Mouse (Mus musculus) mouse trophoblast stem cell (cell line): Measurements from ENCODE around the gene Gsto2.

ENCODE experiments used
- in situ Hi-C, 2 experiments: fragments of 300-500 bp; cut with MseI, MboI; formaldehyde crosslinking; loops; 2 replicates in 1 of 2; 3 replicates in 1 of 2; pipeline ENCODE4 v1.15.1; 2025

Gsto2 gene

GRCm38 (mm10) chr19:47857957-47858942 is 7.1 kb upstream of the Gsto2 start:
- in situ Hi-C loops, result no loop called here

- in situ Hi-C loops, result no loop called here
Measured at GRCm38 (mm10) chr19:47859180-47859579, 6.2 kb upstream of the Gsto2 start.

GRCm38 (mm10) chr19:47862581-47862980 is 2.8 kb upstream of the Gsto2 start:
- in situ Hi-C loops, result no loop called here

GRCm38 (mm10) chr19:47864051-47864450 is 1.3 kb upstream of the Gsto2 start:
- in situ Hi-C loops, result no loop called here

GRCm38 (mm10) chr19:47864721-47865120 is 613 bp upstream of the Gsto2 start:
- in situ Hi-C loops, result no loop called here

- in situ Hi-C loops, result no loop called here
Measured at GRCm38 (mm10) chr19:47867628-47868175, 2.4 kb downstream of the Gsto2 start.

- in situ Hi-C loops, result no loop called here
Measured at GRCm38 (mm10) chr19:47868951-47869350, 3.6 kb downstream of the Gsto2 start.

GRCm38 (mm10) chr19:47869516-47869915 is 4.2 kb downstream of the Gsto2 start:
- in situ Hi-C loops, result no loop called here

- in situ Hi-C loops, result no loop called here
Measured at GRCm38 (mm10) chr19:47870102-47870666, 4.8 kb downstream of the Gsto2 start.

- in situ Hi-C loops, result no loop called here
Measured at GRCm38 (mm10) chr19:47871515-47871914, 6.2 kb downstream of the Gsto2 start.

GRCm38 (mm10) chr19:47876252-47876651 is 10.9 kb downstream of the Gsto2 start:
- in situ Hi-C loops, result no loop called here

- in situ Hi-C loops, result loop anchor here (5.0 kb wide), 2 partner anchors 46 to 51 kb away; no protein-coding TSS in a partner anchor
Measured at GRCm38 (mm10) chr19:47881538-47881937, 16.2 kb downstream of the Gsto2 start.

- in situ Hi-C loops, result loop anchor here (5.0 kb wide), 2 partner anchors 45 to 50 kb away; no protein-coding TSS in a partner anchor
Measured at GRCm38 (mm10) chr19:47882151-47882881, 17.0 kb downstream of the Gsto2 start.

- in situ Hi-C loops, result loop anchor here (5.0 kb wide), 2 partner anchors 44 to 49 kb away; no protein-coding TSS in a partner anchor
Measured at GRCm38 (mm10) chr19:47882882-47883254, 17.5 kb downstream of the Gsto2 start.

GRCm38 (mm10) chr19:47884296-47885085 is 19.2 kb downstream of the Gsto2 start:
- in situ Hi-C loops, result loop anchor here (5.0 kb wide), 2 partner anchors 43 to 48 kb away; no protein-coding TSS in a partner anchor

GRCm38 (mm10) chr19:47885191-47885743 is 19.9 kb downstream of the Gsto2 start:
- in situ Hi-C loops, result no loop called here

- in situ Hi-C loops, result no loop called here
Measured at GRCm38 (mm10) chr19:47885886-47886285, 20.6 kb downstream of the Gsto2 start.

GRCm38 (mm10) chr19:47886617-47887016 is 21.3 kb downstream of the Gsto2 start:
- in situ Hi-C loops, result no loop called here

- in situ Hi-C loops, result no loop called here
Measured at GRCm38 (mm10) chr19:47887417-47887816, 22.1 kb downstream of the Gsto2 start.

- in situ Hi-C loops, result no loop called here
Measured at GRCm38 (mm10) chr19:47888037-47888436, 22.7 kb downstream of the Gsto2 start.
